Mouse (Mus musculus) R1 (cell line): ENCODE data around the gene Sppl2b.
"Not testable (repeated sequence)": the region's sequence is repeated elsewhere in the genome, so short reads cannot be mapped to it uniquely, and the experiment has no call there.

ENCODE experiments used
- DNase-seq: peaks from one replicate; pipeline ENCODE4 v3.0.0-alpha.2; 2018; ENCODE audit warnings: low read depth, low spot score

The Sppl2b gene

DNA sequence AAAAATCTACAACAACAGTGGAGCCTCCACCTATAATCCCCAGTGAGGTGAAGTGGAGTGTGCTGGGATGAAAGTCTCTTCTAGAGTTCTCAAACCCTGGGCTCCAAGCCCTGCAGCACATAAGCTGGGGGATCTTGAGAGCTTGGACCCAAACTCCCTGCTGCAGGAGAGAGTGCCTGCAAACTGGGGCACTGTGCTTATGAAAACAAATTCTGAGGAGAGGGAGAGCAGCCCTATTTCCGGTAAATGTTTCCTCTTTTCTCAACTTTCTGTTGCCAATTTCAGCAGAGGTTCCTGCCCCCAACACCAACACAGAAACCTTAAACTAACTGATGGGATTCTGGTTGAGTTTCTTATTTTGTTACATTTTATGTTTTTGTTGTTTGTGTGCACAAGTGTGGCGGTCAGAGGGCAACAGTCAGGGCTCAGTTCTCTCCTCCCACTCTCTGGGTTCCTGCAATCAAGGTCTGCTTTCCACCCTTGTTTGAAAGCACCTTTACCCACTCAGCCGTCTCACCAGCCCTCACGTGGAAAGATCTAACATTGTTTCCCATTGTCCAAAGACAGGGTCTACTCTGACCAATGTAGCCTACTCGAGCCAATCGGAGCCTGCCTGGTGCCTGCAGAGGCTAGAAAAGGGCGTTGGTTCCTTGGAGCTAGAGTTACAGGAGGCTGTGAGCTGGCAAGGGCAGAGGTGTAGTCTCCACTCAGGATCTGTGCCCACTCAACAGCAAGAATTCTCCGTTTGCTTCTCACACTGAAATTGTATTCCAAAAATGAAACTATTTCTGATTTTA is 31.0 kb upstream of the Sppl2b start:
- DNase-seq = no peak

DNA sequence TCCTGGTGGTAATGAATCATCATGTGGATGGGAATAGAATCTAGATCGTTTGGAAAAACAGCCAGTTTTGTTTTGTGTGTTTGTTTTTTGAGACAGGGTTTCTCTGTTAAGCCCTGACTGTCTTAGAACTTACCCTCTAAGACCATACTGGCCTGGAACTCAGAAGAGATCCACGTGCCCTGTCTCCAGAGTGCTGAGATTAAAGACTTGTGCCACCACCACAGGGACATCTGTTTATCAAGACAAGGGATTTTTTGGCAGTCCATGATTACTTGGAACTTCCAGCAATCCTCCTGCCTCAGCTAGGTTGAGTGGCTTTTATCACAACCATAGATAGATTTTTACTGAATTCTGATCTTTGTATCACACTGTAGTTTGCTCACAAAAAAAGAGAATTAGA is 30.2 kb upstream of the Sppl2b start:
- no peak for DNase-seq

DNA sequence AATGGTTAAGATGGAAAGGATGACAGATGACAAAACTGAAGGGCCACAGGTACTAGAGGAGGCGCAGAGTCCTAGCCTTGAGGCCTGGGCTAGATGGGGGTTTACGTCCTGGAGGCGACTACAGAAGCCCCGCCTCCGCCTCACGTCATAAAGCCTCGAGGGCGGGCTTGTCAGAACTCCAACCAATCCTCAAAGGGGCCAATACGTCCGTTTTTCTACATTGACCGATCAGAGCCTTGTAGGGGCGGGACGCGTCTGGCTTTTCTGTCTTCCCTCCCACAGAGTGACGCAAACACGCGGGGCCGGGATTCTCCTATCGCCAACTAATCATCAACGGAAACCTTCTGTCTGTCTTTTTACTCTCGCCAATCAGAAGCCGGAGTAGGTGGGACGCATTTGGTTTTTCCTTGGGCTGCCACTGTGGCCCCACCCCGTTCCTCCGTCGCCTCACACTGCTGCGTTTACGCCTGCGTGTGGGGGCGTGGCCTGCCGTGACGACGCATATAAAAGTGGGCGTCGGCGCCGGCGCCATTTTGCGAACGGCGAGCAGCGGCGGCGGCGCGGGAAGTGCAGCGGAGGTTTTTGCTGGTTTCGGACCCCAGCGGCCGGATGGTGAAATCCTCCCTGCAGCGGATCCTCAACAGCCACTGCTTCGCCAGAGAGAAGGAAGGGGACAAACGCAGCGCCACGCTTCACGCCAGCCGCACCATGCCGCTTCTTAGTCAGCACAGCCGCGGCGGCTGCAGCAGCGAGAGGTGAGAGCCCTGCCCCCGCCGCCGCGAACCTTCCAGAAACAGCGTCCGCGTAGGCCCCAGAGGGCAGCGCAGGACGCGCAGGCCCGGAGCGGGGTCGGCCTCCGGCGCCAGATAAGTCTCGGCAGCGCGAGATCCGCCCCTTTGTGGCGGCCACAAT is 28.7 kb upstream of the Sppl2b start, which contains the start of gene Oaz1:
Gene Oaz1, plus strand, starts transcription at position 506 of the 912 bp plus-strand sequence.
- DNase-seq = peak; percentile 100

DNA sequence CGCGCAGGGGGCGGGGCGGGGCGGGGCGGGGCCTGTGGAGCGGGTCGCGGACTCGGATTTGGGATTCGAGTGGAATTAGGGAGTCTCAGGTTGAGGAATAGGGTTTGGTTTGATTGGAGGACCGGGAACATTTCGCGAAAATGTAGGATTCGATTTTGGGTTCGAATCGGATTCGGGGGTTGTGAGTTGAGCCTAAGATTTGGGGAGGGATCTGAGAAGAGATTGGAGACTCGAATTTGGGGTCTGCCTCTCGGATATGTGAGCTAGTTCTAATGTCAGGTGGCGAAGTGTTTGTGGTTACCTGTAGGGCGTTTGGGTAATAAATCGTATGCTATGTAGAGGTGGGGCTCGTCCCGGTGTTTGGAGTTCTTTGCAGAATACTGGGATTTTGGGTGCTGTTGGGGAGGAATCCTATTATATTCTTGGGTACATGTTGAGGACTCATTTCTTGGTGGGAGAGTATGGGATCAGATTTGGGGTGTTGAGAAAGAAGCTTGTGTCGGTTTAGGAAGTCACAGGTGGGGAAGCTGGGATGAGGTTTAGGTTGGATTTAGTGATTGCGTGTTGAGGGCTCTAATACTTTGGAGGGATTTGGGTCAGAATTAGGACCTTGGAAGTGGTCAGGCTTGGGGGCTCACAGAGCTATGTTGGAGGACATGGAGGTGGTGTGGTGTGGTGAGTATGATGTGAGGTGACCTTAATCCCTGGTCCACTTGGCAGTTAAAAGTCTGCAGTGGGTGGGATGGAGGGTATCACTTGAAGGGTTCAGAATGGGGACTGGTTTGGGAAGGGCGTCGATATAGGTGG is 27.8 kb upstream of the Sppl2b start:
- DNase-seq = no peak

DNA sequence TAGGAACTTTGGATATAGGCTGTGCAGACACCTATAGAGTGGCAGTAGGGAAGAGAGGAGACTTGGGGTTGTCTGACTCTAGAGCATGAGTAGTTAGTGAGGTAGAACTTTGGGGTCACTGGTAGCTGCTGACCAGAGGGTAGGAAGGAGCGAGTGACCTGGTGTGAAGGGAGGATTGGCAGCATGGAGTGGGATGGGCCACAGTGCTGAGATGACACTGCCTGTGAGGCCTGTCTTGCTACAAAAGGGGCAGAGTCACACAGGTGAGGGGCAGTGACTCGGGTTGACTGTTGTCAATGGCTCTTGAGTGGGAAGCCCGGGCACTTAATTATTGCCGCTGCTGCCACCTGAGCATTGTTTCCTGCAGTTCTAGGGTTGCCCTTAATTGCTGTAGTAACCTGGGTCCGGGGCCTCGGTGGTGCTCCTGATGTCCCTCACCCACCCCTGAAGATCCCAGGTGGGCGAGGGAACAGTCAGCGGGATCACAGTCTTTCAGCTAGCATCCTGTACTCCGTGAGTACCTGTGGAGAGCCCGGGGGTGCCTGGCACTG is 27.1 kb upstream of the Sppl2b start:
- DNase-seq = no peak

DNA sequence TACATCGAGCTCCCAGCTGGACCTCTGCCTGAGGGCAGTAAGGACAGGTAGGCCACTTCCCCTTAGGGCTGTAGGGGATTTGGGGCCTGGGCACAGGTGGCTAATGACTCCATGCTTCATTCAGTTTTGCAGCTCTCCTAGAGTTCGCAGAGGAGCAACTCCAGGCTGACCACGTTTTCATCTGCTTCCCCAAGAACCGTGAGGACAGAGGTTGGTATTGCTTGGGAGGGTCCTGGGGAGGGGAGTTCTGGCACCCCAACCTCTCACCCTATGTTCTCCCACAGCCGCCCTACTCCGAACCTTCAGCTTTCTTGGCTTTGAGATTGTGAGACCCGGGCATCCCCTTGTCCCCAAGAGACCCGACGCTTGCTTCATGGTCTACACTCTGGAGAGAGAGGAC is 26.5 kb upstream of the Sppl2b start:
- not testable (repeated sequence) for DNase-seq

DNA sequence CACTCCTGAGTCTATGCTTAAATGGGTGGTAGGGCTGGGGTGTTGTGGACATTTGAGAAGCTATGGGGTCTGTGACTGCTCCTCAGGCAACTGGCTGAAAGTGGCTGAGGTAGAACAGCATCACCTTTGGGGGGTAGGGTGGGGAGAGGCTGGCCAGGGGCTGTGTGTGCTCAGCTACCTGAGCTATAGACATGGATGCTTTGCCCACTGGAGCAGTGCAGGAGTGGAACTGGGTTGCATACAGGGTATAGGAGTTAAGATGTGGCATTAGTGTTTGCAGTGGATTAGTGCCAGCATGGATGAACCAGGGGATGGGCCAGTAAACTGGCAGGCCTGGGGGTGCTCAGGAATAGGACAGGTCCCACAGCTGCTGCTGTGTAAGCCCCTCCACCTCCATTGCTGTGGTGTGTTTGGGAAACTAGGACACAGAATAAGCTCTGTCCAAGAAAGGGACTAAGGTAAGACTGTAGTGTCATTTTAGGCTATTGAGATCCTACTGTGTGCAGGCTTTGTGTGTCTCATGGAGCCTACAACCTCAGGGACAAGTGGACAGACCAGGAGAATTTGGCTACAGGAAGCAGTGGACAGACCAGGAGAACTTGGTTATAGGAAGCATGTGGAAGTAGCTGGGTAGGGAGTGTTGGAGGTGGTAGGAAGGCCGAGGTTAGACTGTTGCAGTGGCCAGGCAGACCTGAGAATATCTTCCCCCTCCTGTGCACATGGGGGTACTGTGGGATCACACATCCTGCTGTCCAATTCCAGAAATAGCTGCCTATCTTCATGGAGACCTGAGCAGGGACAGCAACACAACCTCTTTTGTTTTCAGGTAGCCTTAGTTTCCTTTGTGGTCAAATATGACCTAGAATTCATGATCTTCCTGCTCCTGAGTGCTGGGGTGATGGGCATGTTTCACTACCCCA is 25.5 kb upstream of the Sppl2b start:
- DNase-seq = no peak

DNA sequence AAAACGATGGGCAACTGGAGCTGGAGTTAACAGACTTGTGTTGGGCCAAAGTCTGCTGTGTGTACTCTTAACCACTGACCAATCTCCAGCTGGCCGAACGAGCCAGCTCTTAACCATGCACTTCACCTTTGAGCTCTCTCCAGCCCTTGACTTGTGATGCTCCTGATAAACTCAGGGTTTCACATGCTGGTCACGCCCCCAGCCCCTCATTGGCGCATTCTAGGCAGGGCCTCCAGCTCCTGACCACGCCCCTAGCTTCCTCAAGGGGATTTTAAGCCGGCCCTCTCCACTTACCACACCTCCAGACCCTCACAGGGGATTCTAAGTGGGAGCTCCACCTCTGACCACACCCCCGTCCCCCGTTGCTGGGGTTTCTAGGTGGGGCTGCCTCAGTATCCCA is 23.9 kb upstream of the Sppl2b start:
- peak; percentile 97 for DNase-seq

DNA sequence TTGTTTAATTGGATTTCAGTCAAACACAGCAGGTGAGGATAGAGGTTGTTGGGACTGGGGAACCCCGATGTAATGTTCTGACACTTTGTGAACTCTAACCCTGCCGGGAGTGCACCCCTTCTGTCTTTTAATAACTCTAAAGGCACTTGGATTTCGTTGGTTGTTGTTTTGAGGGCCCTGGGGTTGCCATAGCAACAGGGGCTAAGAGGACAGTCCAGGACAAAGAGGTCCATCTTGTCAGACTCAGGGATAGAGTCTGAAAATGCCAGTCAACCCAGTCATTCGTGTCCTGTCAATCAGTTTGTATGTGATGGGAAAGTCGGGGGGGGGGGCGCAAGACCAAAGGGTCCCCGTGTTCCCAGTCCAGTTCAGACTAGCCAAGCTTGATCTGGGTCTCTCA is 22.3 kb upstream of the Sppl2b start:
- DNase-seq = no peak

DNA sequence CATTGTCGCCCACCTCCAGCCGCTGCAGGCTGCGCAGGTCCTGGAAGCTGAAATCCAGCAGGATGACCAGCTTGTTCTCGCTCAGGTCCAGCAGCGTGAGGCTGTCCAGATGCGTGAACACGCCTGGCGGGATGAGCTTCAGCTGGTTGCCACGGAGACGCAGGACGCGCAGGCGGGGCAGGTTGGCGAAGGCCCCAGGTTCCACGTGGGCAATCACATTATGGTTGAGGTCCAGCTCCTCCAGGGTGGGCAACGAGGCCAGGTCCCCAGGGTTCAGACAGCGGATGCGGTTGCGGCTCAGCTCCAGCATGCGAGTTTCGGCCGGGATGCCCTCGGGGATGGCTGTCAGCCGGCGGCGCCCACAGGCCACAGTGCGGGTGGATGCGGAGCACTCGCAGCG is 19.5 kb upstream of the Sppl2b start:
- DNase-seq = no peak

DNA sequence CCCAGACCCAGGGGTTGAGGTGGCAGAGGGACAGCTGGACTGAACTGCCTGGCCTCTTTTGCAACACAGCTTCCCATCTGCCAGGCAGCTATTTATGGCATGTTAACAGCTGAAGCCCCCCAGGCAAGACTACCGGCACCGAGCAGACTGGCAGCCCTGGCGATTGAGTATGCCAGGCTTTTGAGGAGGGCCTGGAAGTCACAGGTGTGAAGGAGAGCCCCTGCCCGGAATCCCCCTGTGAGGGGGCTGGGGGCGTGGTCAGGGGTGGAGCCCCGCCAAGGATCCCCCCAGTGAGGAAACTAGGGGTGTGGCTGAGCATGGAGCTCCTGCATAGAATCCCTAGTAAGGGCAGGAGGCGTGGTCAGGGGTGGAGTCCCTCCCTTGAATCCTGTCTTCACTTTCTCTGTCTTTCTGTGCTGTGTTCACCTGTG is 18.1 kb upstream of the Sppl2b start:
- DNase-seq = peak; percentile 66

DNA sequence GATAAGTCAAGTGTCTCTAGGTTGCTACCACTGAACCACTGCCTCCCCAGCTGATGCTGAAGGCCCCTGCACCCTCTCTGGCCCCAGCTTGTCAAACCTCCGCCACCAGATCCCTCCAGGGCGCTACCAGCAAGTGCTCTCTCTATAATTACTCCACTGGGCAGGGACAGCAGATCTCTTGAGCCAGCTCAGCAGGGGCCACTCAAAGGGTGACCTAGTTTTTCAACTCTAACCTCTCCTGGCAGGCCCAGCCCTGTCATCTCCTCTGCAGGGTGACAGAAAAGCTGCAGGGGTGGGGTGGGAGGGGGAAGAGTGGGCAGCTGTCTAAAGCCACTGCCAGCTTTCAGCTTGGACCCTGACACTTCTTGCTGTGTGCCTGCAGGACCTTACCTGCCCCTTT is 17.2 kb upstream of the Sppl2b start:
- no peak for DNase-seq

DNA sequence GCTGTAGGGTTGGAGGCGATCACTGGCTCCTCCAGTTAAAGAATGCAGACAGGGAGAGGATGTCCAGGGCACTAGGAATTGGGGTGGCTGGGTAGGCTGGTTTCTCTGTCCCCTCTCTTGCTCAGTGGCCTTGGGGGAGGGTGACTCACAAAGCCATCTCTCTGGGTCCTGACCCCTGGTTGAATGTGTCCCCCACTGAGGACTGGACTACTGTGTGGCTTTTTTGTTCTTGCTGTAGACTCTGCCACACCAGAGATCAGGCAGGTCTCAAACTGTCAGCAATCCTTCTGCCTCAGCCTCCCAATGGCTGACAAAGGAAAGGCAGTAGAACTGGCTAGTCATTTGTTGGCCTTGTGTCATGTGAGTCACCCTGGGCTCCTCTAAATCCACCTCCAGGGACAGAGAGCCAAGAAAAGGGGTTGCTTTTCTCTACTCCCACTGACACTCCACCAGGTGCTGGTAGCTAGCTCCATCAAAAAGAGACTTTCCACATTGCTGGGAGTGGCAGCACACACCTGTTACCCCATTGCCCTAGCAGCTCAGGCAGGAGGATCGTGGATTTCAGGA is 16.6 kb upstream of the Sppl2b start:
- no peak for DNase-seq

DNA sequence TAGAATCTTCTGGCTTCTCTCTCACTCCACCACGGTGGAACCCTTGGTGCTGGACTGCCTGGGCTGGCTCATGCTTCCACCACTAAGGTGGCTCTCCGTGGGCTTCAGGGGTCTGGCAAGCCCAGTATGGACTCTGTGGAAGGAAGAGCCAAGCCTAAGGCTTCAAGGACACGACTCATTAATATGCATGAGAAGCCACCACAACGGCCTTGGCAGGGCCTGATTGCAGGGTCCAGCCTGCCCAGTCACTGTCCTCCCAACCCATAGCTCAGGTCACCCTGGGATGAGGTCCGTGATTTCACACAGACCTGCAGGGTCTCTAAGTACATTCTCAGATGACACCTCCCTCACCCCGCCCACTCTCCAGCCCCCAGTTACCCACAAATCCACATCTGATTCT is 15.2 kb upstream of the Sppl2b start:
- no peak for DNase-seq

DNA sequence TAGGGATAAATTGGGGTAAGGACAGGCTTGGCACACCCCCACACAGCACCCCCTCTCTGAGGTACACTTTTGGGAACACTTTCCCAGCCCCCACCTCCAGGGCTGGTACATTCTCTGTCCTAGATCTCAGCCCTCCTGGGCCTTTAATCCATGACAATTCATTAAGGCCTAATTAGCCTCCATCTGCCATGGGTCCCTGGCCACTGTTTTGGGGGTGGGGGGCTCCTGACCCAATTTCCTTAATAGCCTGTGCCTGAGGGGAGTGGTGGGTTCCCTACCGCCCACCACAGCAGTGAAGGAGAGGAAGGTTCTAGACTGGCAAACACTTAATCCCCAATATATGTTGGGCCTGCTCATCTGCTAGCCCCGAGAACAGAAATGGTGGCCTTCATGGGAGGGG is 13.4 kb upstream of the Sppl2b start:
- DNase-seq = no peak

DNA sequence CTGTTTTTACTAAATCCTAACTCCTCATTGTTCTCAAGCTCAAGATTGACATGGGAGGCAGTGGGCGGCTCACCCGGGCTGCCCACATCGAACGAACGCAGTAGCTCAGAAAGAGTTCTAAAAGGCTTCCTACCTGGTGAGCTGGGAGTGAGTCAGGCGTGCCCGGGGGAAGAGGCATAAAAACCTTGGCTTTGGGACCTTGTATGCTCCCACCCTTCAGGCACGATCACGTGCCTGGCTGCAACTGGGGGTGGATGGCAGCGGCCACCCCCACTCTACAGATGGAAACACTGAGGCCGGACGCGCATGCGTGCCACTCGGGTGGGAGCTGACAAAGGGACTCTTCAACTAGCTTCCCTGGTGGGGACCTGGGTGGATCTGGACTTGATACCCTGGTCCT is 12.7 kb upstream of the Sppl2b start:
- no peak for DNase-seq

DNA sequence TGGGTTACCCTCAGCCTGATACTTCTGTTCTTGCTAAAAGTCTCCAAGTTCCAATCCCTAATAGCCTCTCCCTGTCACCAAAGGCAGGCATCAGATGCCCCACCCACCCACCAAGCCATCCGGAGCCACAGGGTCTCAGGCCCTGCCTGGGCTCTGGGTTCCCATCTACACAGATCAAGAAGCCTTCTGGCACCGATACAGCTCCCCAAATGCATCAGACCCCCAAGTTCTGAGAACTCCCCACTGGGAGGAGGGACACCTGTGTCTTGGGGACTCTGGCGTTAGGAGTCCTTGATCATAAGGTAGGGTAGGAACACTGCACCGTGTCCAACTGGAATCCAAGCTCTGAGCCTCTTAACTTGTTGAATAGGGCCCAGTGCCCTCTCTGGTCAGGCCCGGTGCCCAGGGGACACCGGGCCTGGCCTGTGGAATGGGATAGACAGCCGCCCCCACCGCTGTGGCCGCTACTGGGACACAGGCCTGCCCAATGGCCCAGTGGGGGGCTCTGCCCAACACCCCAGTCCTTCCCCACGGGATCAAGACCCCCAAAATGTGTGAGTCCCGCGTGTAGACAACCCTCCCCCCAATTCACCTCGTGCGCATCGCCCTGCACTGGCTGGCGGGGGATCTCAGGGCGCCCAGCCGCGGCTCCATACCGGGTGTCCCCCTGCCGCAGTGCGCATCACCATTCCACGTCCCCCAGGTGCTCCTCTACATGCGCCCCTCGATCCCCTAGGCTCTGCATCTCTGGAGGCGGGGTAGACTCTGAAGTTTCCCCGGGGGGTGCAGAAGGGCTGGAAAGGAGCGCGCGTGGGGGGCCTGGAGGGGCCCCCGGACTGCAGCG is 11.8 kb upstream of the Sppl2b start:
- DNase-seq = no peak

DNA sequence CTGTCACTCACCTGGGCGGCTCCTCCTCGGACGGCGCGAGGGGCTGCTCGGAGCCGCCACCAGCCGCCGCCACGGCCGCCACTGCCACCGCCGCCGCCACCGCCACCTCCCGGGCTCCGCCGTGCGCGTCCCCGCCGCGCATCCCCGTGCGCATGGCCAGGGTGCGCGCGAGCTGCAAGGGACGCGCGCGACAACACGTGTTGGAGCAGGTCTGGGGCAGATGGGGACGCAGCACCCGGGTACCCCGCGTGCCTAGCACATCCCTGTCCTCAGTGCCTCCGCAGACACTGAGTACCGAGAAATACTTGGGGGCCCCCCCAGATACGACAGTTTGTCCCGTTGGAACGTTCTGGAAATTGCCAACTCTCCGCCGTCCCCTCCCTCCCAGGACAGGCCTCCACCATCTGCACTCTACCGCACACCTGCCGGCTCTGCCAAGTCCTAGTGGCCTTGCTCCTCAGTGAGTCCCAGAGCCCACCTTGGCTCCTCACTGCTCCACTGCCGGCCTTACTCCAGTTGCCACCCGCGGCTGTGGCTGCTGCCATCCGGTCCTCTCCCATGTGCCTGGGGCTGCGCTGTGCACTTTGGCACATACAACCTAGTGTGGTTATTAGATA is 11.0 kb upstream of the Sppl2b start, which contains the start of gene Lingo3:
Gene Lingo3, minus strand, starts transcription at position 109 of the 617 bp plus-strand sequence.
- peak; percentile 42 for DNase-seq
